Mouse (Mus musculus): ENCODE data around the gene Adgrg1.
A peak's percentile ranks its signal among the peaks of the same experiment; 100 is the strongest.

The Adgrg1 gene

DNA sequence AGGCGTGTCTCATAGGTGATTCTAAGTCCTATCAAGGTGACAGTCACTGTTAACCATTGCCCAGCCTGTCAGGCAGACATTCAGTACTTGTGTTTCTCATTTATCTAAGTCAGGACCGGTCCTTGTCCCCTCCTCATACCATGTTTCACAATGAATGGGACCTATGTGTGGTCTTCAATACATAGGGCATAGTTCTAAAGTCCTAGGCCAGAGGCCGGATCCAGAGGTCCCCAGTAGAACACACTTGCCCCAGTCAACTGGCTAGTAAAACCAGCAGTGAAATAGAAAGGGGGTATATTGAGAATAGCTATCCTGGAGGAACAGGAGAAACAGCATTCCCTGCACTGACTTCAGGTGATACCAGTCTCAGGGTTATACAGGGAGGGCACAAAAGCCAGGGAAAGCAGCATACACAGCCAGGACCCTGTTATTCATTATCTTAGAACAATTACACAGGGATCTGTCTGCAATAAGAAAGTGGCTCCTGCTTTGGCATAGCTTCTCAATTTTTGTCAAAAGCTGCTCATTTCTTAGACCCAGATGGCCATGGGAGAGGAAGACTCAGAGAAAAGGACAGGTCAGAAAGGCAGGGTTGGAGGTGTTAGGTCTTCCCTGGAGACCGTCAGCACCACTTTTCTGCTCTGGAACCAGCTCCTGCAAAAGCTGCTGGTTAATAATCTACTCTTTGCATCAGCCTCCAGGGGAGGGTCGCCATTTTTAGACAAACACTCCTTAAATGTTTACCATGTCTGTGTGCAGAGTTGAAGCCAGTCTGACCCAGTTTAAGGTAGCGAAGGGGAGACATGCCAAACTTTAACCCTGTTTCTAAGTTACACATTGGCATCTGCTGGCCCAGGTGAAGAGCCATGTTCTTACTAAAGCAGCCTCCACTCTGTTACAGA lies 67.6 kb downstream of the Adgrg1 start:
- no peak for DNase-seq (ENCODE audit: low spot score)

DNA sequence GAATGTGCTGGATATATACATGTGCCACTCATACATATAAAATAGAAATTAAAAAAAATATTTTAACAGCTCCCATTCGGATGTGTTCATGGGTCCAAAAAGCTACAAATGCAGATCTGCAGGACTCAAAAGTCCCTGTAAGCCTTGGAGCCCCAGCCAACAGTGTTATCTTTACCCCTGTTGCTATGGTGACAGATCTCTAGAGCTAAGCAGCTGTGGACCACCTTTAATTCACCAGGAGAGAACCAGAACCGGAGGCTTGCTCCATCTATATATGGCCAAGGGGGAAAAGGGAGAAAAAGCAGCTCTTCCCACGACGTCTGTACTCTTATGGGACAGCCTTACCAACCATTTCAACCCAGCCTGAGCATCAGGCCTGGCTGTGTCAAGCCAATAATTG lies 70.3 kb downstream of the Adgrg1 start:
- no peak for DNase-seq (ENCODE audit: low spot score)

DNA sequence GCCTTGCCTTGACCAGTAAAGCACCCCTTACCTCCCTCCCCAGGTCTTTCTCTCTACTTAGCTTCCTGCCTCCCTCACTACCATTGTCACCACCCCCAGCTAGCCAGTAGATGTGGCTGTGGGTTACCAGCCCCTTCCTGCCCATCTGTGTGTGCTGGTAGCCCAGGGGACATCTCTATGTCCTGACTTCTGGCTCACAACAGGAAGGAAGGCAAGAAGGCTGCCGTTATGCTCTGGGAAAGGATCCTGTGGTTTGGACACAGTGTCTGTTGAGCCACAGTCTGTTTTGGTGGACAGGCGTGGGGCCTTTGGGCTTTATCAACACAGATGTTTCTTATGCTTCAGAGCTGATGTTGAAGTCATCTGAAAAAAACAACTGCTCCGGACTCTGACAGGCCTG lies 72.4 kb downstream of the Adgrg1 start:
- DNase-seq (ENCODE audit: low spot score): no peak

DNA sequence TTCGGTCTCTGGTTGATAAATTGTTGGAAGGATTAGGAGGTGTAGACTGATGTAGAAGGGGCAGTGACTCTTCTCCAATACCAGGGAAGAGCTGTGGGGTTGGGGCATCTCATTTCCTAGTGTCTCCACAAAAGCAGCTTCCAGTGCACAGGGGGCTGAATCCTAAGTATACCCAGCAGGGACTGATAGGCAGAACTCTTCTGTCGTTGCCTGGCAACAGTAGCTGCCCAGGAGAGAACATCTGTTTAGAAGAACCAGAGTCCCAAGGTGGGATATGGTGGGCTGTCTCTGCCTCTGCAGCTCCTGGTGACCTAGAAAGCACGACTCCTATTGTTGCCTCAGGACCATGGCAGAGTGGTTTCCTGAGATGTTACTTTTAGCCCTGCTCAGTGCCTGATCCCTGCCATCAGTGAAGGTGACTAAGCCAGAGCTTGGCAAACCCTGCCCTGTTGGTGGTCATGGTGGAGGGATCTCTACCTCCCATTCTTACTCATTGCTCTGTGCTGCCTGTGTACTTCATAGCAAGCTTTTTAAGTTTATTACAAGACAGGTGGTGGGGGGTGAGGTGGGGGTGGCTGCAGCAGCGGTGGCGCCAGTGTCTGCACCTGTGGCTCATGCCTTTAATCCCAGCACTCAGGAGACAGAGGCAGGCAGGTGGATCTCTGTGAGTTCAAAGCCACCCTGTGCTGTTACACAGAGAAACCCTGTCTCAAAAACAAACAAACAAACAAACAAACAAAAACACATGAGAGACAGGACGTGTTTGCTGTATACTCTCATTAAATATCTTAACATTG lies 73.5 kb downstream of the Adgrg1 start:
- no peak for DNase-seq (ENCODE audit: low spot score)

DNA sequence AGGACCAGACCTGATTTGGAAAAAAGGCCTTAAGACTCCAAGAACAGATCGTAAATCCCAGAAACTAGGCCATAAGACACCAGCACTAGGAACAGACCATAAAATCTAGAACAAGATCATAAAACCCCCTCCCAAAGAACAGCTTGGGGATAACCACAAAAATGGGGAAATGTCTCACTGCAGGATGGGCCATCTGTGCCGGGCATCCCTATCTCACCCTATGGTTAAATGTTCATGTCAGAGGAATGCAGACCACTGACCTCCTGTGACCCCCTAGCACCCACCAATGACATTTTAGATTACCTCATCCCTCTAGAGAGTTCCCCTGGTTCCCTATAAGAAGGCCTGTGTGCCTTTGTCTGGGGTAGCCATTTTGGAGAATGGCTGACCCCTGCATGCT lies 75.1 kb downstream of the Adgrg1 start:
- DNase-seq (ENCODE audit: low spot score): no peak

DNA sequence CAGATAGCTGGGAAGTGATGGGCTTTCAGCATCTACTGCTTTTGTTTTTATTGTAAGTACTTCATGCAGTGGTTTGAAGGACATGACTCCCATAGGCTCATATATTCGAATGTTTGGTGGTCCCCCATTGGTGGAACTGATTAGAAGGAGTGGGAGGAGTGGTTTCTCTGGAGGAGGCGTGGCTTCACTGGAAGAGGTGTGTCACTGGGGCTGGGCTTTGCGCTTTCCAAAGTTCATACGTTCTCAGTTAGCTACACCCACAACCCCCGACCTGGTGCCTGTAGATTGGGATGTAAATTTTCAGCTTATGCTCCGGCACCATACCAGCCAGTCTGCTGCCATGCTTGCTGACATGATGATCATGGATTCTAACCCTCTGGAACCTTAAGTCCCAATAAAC lies 79.9 kb downstream of the Adgrg1 start:
- no peak for DNase-seq (ENCODE audit: low spot score)

DNA sequence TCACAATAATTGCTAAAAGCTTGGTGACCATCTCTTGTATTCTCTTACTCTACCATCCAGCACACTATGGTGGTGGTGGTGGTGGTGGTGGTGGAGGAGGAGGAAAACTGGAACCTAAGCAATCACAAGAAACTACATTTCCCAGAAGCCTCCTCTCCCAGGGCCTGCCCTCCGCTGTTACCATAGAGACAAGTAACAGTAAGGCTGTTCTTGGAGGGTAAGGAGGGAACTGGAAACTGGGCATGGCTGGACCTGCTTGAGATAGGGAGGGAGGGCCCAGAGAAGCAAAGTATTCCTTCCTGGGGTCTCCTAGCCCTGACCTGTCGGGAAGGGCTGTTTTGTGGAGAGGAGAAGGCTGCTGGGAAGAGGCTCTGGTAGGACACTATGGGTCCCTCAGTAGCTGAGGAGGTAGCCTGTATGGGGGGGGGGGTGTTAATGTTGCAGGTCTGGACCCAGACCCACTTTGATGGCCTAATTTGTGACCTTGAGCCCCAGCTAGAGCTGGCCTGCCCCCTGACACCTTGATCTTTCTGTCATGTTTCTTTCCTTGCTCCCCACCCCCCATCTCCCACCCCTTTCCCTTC lies 80.5 kb downstream of the Adgrg1 start, which contains the start of gene Drc7:
TSS of gene Drc7 (plus strand) at position 177 of the 584 bp plus-strand sequence.
- peak; percentile 22 for DNase-seq (ENCODE audit: low spot score)

DNA sequence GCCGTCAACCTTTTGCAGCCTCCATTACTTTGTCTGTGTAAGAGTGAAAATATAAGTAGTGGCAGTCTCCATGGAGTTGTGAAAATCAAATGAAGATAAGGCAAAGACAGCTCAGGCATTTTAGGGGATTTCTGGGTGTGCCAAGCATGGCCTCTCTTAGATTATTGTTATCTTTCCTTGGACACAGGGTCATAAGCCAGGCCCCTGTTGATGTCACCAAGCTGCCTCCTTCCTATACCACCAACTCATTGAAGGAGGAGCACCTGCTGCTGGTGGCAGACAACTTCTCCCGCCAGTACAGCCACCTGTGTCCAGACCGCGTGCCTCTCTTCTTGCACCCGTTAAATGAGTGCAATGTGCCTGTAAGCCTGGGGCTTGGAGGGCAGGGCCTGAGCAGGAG lies 81.9 kb downstream of the Adgrg1 start:
- DNase-seq (ENCODE audit: low spot score): no peak

DNA sequence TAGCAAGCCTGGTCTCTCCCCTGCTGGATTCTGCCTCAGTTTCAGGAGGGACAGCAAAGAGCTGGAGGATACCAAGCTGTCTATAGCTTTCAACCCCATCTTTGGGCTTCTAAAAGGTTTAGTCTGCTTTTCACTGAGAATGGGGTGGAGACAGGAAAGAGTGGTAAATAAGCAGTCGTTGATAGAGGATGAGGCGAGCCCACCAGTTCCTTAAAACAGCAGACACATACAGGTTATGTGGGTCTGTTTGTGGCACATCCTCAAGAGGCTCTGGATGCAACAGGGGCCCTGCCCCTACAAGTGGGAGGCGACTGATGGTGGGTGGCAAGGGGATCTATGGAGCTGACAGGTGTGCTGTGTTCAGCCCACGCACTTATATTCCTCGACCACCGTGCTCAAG lies 84.1 kb downstream of the Adgrg1 start:
- no peak for DNase-seq (ENCODE audit: low spot score)

DNA sequence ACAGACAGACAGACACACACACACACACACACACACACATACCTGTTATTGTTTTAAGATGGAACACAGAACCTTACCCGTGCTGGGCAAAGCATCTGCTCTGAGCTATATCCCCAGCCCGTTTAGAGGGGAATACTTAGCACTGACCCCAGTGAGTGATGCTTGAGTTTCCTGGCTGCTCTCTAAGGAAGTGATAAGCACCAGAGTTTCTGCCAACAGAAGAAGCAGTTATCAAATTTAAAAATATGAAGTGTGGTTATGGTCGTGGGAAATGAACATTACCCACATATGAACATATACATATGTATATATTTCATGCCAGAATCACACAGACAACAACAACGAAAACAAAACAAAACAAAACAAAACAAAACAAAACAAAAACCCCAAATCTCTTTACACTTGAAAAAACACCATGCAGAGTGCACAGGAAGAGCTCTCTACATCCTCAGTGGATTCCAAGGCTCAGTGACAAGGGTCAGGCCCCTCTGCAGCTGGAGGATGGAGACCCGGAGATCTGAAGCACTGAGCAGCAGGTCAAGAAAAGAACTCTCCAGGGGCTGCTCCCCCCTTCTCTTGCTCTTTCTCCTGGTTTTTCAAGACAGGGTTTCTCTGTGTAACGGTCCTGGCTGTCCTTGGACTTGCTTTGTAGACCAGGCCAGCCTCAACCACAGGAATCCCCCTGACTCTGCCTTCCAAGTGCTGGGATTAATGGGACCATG lies 85.4 kb downstream of the Adgrg1 start:
- no peak for DNase-seq (ENCODE audit: low spot score)
